Mouse (Mus musculus) CH12.LX (cell line): ENCODE results near the gene Nol3. TPM values are rescaled to one million over a fixed set of nuclear protein-coding genes. Genes with fewer than 3 reads are reported as not detected.

Source experiments
- DNase-seq: peaks from one replicate; pipeline ENCODE4 v3.0.0-alpha.2; 2013; ENCODE audit errors: extremely low read depth
- H3K27ac ChIP-seq: 2 replicates; pipeline ENCODE4 v1.5.1; 2012; ENCODE audit warnings: low read depth, mild to moderate bottlenecking, control low read depth, moderate library complexity; ENCODE audit not compliant: insufficient read depth
- H3K27me3 ChIP-seq: replicated peaks from 2 replicates; pipeline ENCODE3; 2012; ENCODE audit warnings: inconsistent platforms
- H3K36me3 ChIP-seq, 2 experiments: replicated peaks in 1 of 2; 2 replicates each; pipeline versions ENCODE3 to v1.6.1; 2012; ENCODE audit warnings: inconsistent platforms in 1 of 2, low read length in 1 of 2, mild to moderate bottlenecking in 1 of 2, mixed read lengths in 1 of 2, moderate library complexity in 1 of 2; ENCODE audit not compliant: control insufficient read depth in 1 of 2, insufficient read depth in 1 of 2
- H3K4me1 ChIP-seq, 2 experiments: 2 replicates each; pipeline ENCODE4 v1.6.1; 2012; ENCODE audit warnings: inconsistent platforms in 1 of 2, moderate library complexity in 1 of 2; ENCODE audit not compliant: insufficient read depth in 2 of 2, control insufficient read depth in 1 of 2
- H3K4me2 ChIP-seq: 2 replicates; pipeline ENCODE4 v1.6.1; 2012; ENCODE audit warnings: low read depth, mild to moderate bottlenecking, control low read depth; ENCODE audit not compliant: poor library complexity, insufficient read depth, severe bottlenecking
- H3K4me3 ChIP-seq, 3 experiments: fragments of 150-350 bp in 1 of 3; sonication (generic) in 1 of 3; replicated peaks in 1 of 3; 2 replicates each; pipeline versions ENCODE3 to v1.5.1; 2011 to 2012; ENCODE audit warnings: low read depth in 2 of 3, low read length in 2 of 3, mild to moderate bottlenecking in 2 of 3, moderate library complexity in 2 of 3, control low read depth in 1 of 3, improper control_type of control experiment in 1 of 3, inconsistent platforms in 1 of 3, mixed read lengths in 1 of 3; ENCODE audit not compliant: poor library complexity in 1 of 3
- H3K79me2 ChIP-seq: replicated peaks from 2 replicates; pipeline ENCODE4 v1.6.1; 2012; ENCODE audit warnings: mild to moderate bottlenecking, moderate library complexity; ENCODE audit not compliant: control insufficient read depth, poor library complexity, insufficient read depth, severe bottlenecking; ENCODE audit errors: extremely low read depth
- H3K9ac ChIP-seq: 2 replicates; pipeline ENCODE4 v1.6.1; 2012; ENCODE audit warnings: low read depth, mild to moderate bottlenecking, control low read depth, moderate library complexity; ENCODE audit not compliant: insufficient read depth
- H3K9me3 ChIP-seq: replicated peaks from 2 replicates; pipeline ENCODE3; 2012; ENCODE audit warnings: low read length, inconsistent platforms, mixed read lengths
- BHLHE40 ChIP-seq: IDR thresholded peaks from 2 replicates; pipeline ENCODE4 v1.6.1; 2011; ENCODE audit warnings: mild to moderate bottlenecking, low read depth, low read length, improper control_type of control experiment
- CHD1 ChIP-seq: IDR thresholded peaks from 2 replicates; pipeline ENCODE4 v1.6.1; 2012; ENCODE audit warnings: low read depth, low read length, improper control_type of control experiment, inconsistent platforms
- CHD2 ChIP-seq: IDR thresholded peaks from 2 replicates; pipeline ENCODE4 v1.6.1; 2011; ENCODE audit warnings: low read length, improper control_type of control experiment
- CTCF ChIP-seq, 2 experiments: IDR thresholded peaks in 1 of 2; conservative IDR thresholded peaks in 1 of 2; 2 replicates each; pipeline ENCODE4 v1.5.1; 2011 to 2012; ENCODE audit warnings: low read depth in 2 of 2, low read length in 2 of 2, improper control_type of control experiment in 1 of 2, inconsistent platforms in 1 of 2, mild to moderate bottlenecking in 1 of 2, moderate library complexity in 1 of 2
- E2F4 ChIP-seq: IDR thresholded peaks from 2 replicates; pipeline ENCODE4 v1.6.1; 2011; ENCODE audit warnings: low read depth, low read length, improper control_type of control experiment; ENCODE audit not compliant: insufficient replicate concordance
- ELF1 ChIP-seq: IDR thresholded peaks from 2 replicates; pipeline ENCODE4 v1.6.1; 2014; ENCODE audit warnings: low read depth, mild to moderate bottlenecking, inconsistent platforms, low read length, improper control_type of control experiment
- EP300 ChIP-seq: IDR thresholded peaks from 2 replicates; pipeline ENCODE4 v1.6.1; 2011; ENCODE audit warnings: low read length, improper control_type of control experiment
- ETS1 ChIP-seq: conservative IDR thresholded peaks from 2 replicates; pipeline ENCODE4 v1.6.1; 2012; ENCODE audit warnings: low read depth, mild to moderate bottlenecking, inconsistent platforms, low read length, improper control_type of control experiment, moderate library complexity
- GABPA ChIP-seq: IDR thresholded peaks from 2 replicates; pipeline ENCODE4 v1.6.1; 2012; ENCODE audit warnings: low read depth, low read length, improper control_type of control experiment, inconsistent platforms; ENCODE audit not compliant: insufficient replicate concordance
- HCFC1 ChIP-seq: IDR thresholded peaks from 2 replicates; pipeline ENCODE4 v1.6.1; 2012; ENCODE audit warnings: low read depth, mild to moderate bottlenecking, inconsistent platforms, low read length, improper control_type of control experiment
- IRF4 ChIP-seq: IDR thresholded peaks from 2 replicates; pipeline ENCODE4 v1.6.1; 2014; ENCODE audit warnings: low read depth, mild to moderate bottlenecking, inconsistent platforms, low read length, improper control_type of control experiment
- JUN ChIP-seq: IDR thresholded peaks from 2 replicates; pipeline ENCODE4 v1.6.1; 2011; ENCODE audit warnings: low read depth, mild to moderate bottlenecking, low read length, improper control_type of control experiment, moderate library complexity; ENCODE audit not compliant: insufficient read depth
- JUND ChIP-seq: conservative IDR thresholded peaks from 2 replicates; pipeline ENCODE4 v1.6.1; 2011; ENCODE audit warnings: low read depth, low read length, improper control_type of control experiment
- KAT2A ChIP-seq: IDR thresholded peaks from 2 replicates; pipeline ENCODE4 v1.6.1; 2012; ENCODE audit warnings: low read length, improper control_type of control experiment, inconsistent platforms; ENCODE audit not compliant: insufficient replicate concordance
- MAFK ChIP-seq: IDR thresholded peaks from 2 replicates; pipeline ENCODE4 v1.6.1; 2011; ENCODE audit warnings: low read length, improper control_type of control experiment; ENCODE audit not compliant: insufficient replicate concordance
- MAX ChIP-seq: IDR thresholded peaks from 2 replicates; pipeline ENCODE4 v1.6.1; 2011; ENCODE audit warnings: low read length, improper control_type of control experiment
- MAZ ChIP-seq: IDR thresholded peaks from 2 replicates; pipeline ENCODE4 v1.6.1; 2012; ENCODE audit warnings: low read depth, mild to moderate bottlenecking, inconsistent platforms, low read length, improper control_type of control experiment, moderate library complexity
- MEF2A ChIP-seq: IDR thresholded peaks from 2 replicates; pipeline ENCODE4 v1.6.1; 2014; ENCODE audit warnings: low read depth, mild to moderate bottlenecking, inconsistent platforms, low read length, improper control_type of control experiment, borderline replicate concordance
- MXI1 ChIP-seq: IDR thresholded peaks from 2 replicates; pipeline ENCODE4 v1.6.1; 2011; ENCODE audit warnings: mild to moderate bottlenecking, low read depth, low read length, improper control_type of control experiment
- MYC ChIP-seq: IDR thresholded peaks from 2 replicates; pipeline ENCODE4 v1.6.1; 2011; ENCODE audit warnings: low read depth, mild to moderate bottlenecking, improper control_type of control experiment, low read length
- NELFE ChIP-seq: IDR thresholded peaks from 2 replicates; pipeline ENCODE4 v1.6.1; 2011; ENCODE audit warnings: low read depth, low read length, improper control_type of control experiment
- NRF1 ChIP-seq: IDR thresholded peaks from 2 replicates; pipeline ENCODE4 v1.6.1; 2014; ENCODE audit warnings: low read depth, mild to moderate bottlenecking, inconsistent platforms, low read length, improper control_type of control experiment, moderate library complexity
- PAX5 ChIP-seq: IDR thresholded peaks from 2 replicates; pipeline ENCODE4 v1.6.1; 2012; ENCODE audit warnings: low read length, inconsistent platforms, mixed read lengths
- POLR2A ChIP-seq: IDR thresholded peaks from 2 replicates; pipeline ENCODE4 v1.6.1; 2011; ENCODE audit warnings: low read depth, mild to moderate bottlenecking, improper control_type of control experiment, low read length
- POLR2AphosphoS2 ChIP-seq: IDR thresholded peaks from 2 replicates; pipeline ENCODE4 v1.6.1; 2011; ENCODE audit warnings: low read depth, low read length, improper control_type of control experiment
- RAD21 ChIP-seq: IDR thresholded peaks from 2 replicates; pipeline ENCODE4 v1.6.1; 2011; ENCODE audit warnings: low read depth, mild to moderate bottlenecking, low read length, improper control_type of control experiment, moderate library complexity
- RCOR1 ChIP-seq: conservative IDR thresholded peaks from 2 replicates; pipeline ENCODE4 v1.6.1; 2012; ENCODE audit warnings: low read depth, mild to moderate bottlenecking, inconsistent platforms, low read length, improper control_type of control experiment
- SIN3A ChIP-seq: IDR thresholded peaks from 2 replicates; pipeline ENCODE4 v1.6.1; 2012; ENCODE audit warnings: low read length, improper control_type of control experiment, inconsistent platforms
- SMC3 ChIP-seq: IDR thresholded peaks from 2 replicates; pipeline ENCODE4 v1.6.1; 2011; ENCODE audit warnings: low read depth, low read length, improper control_type of control experiment
- TBP ChIP-seq: conservative IDR thresholded peaks from 2 replicates; pipeline ENCODE4 v1.6.1; 2011; ENCODE audit warnings: low read depth, low read length, improper control_type of control experiment
- TCF12 ChIP-seq: IDR thresholded peaks from 2 replicates; pipeline ENCODE4 v1.6.1; 2014; ENCODE audit warnings: low read depth, mild to moderate bottlenecking, inconsistent platforms, low read length, improper control_type of control experiment
- UBTF ChIP-seq: IDR thresholded peaks from 2 replicates; pipeline ENCODE4 v1.6.1; 2012; ENCODE audit warnings: low read depth, mild to moderate bottlenecking, inconsistent platforms, low read length, improper control_type of control experiment, moderate library complexity
- USF1 ChIP-seq: IDR thresholded peaks from 2 replicates; pipeline ENCODE4 v1.6.1; 2014; ENCODE audit warnings: low read depth, mild to moderate bottlenecking, inconsistent platforms, low read length, improper control_type of control experiment
- USF2 ChIP-seq: conservative IDR thresholded peaks from 2 replicates; pipeline ENCODE4 v1.6.1; 2011; ENCODE audit warnings: low read depth, low read length, improper control_type of control experiment
- ZC3H11A ChIP-seq: IDR thresholded peaks from 2 replicates; pipeline ENCODE4 v1.6.1; 2012; ENCODE audit warnings: low read depth, mild to moderate bottlenecking, inconsistent platforms, low read length, improper control_type of control experiment
- ZKSCAN1 ChIP-seq: IDR thresholded peaks from 2 replicates; pipeline ENCODE4 v1.6.1; 2012; ENCODE audit warnings: low read depth, inconsistent platforms, low read length, improper control_type of control experiment, borderline replicate concordance
- ZMIZ1 ChIP-seq: IDR thresholded peaks from 2 replicates; pipeline ENCODE4 v1.6.1; 2012; ENCODE audit warnings: low read depth, mild to moderate bottlenecking, inconsistent platforms, low read length, improper control_type of control experiment
- ZNF384 ChIP-seq: IDR thresholded peaks from 2 replicates; pipeline ENCODE4 v1.6.1; 2012; ENCODE audit warnings: low read depth, low read length, improper control_type of control experiment, inconsistent platforms
- dilution Hi-C: fragments of 300-500 bp; cut with MboI; formaldehyde crosslinking; loops from 2 replicates; pipeline ENCODE4 v1.14.3; 2020; ENCODE audit warnings: low sequenced_read_pairs; ENCODE audit not compliant: extremely low pct_unique_long_range_greater_than_20kb, extremely low pct_ligation_motif_present
- in situ Hi-C: fragments of 300-500 bp; cut with MboI; formaldehyde crosslinking; loops from 3 replicates; pipeline ENCODE4 v1.14.3; 2019; ENCODE audit warnings: low sequenced_read_pairs, low pct_ligation_motif_present, low pct_unique_long_range_greater_than_20kb, mixed read lengths
- polyA plus RNA-seq: library from polyadenylated mRNA; unstranded; fragments of >175 nt; gene quantifications from 2 replicates; pipeline ENCODE4 v1.2.1, GENCODE M21; 2012; ENCODE audit warnings: low read depth; ENCODE audit not compliant: insufficient read length
- total RNA-seq, 2 experiments: library from RNA; depleted of rRNA; stranded (reverse); fragments of 300-350 nt in 1 of 2; fragments of >200 nt in 1 of 2; gene quantifications; 2 replicates each; pipeline ENCODE4 v1.2.3; 2012 to 2014

The Nol3 gene
- total and polyA plus RNA-seq, 3 experiments: 0.31 to 0.34 TPM; not detected in 1

GRCm38 (mm10) chr8:105295895-105296573 lies 20.1 kb downstream of the Nol3 start, which contains the start of gene Exoc3l:
Gene Exoc3l, minus strand, starts transcription at chr8:105296101.
- Histone ChIP-seq H3K4me3 (peak within 1 kb of the TSS; percentile 82 to 96 (median 89)), H3K79me2 (peaks cover 26% of the 10 kb centered on the region), H3K27me3 (no peaks in the 10 kb centered on the region), H3K9ac (peak within 1 kb of the TSS; percentile 45), H3K36me3 (peaks cover 11 to 38% of the 10 kb centered on the region in 2 experiments), H3K9me3 (no peaks in the 10 kb centered on the region), H3K4me1 (peaks cover 8 to 47% of the 10 kb centered on the region in 2 experiments), H3K27ac (peak within 1 kb of the TSS; percentile 65), H3K4me2 (peak within 1 kb of the TSS; percentile 88)
- dilution Hi-C loops: no loop called here
- in situ Hi-C loops: no loop called here
- DNase-seq: peak; percentile 60
- TF ChIP-seq JUND (no peak), POLR2AphosphoS2 (no peak), GABPA (no peak), HCFC1 (no peak), BHLHE40 (no peak; the same call in 1 of the 2 replicates), ZC3H11A (no peak), MXI1 (0 out of 2 replicates have a peak, but pooled peaks have one; percentile 39), ELF1 (no peak), MAFK (no peak), MYC (0 out of 2 replicates have a peak, but pooled peaks have one; percentile 29), CTCF (conservative IDR thresholded peaks at IDR 0.05 in 1 of 2, IDR thresholded peaks at IDR 0.05 in 1 of 2; ENCODE audit: low read depth in 2 of 2, low read length in 2 of 2) (no peak), JUN (no peak), MEF2A (no peak), IRF4 (no peak), ETS1 (no peak), USF2 (no peak), TBP (peak; percentile 54; the same call in 1 of the 2 replicates), ZNF384 (no peak), ZKSCAN1 (no peak), UBTF (no peak), RAD21 (no peak), SIN3A (no peak), NELFE (no peak), RCOR1 (no peak), TCF12 (peak; percentile 35), EP300 (peak; percentile 44), SMC3 (no peak), POLR2A (no peak), ZMIZ1 (peak; percentile 36), CHD2 (no peak), E2F4 (no peak), PAX5 (no peak), CHD1 (no peak), USF1 (no peak), KAT2A (no peak), NRF1 (0 out of 2 replicates have a peak, but pooled peaks have one; percentile 8), MAX (peak; percentile 49; the same call in 1 of the 2 replicates), MAZ (no peak)
